Mouse (Mus musculus): ENCODE measurements around the gene Gm45623.

The Gm45623 gene

GRCm38 (mm10) chr13:56752474-56753191, 994 bp downstream of the Gm45623 start:
- DNase-seq = peak; percentile 32

DNA sequence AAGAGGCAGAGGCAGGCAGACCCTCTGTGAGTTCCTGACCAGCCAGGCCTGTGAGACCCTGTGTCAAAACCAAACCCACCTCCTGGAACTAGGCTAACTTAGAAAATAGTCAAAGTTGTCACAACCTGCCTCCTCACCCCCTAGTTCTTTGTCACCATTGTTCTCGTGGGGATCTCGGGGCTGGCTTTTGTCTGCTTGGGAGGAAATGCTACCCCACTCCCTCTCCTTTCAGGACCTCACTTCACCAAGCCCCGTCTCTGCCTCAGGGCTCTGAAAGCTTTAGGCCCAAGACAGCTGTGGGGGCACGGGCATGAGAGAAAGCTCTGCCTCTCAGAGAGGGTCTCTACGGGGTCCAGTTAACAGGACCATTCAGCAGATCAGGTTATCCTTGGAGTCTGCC, 1.9 kb downstream of the Gm45623 start:
- peak; percentile 51 for DNase-seq

- peak; percentile 34 for DNase-seq
Measured at GRCm38 (mm10) chr13:56749377-56749776, 4.2 kb downstream of the Gm45623 start.

- DNase-seq = peak; percentile 53
Measured at GRCm38 (mm10) chr13:56747554-56747953, 6.1 kb downstream of the Gm45623 start.

DNA sequence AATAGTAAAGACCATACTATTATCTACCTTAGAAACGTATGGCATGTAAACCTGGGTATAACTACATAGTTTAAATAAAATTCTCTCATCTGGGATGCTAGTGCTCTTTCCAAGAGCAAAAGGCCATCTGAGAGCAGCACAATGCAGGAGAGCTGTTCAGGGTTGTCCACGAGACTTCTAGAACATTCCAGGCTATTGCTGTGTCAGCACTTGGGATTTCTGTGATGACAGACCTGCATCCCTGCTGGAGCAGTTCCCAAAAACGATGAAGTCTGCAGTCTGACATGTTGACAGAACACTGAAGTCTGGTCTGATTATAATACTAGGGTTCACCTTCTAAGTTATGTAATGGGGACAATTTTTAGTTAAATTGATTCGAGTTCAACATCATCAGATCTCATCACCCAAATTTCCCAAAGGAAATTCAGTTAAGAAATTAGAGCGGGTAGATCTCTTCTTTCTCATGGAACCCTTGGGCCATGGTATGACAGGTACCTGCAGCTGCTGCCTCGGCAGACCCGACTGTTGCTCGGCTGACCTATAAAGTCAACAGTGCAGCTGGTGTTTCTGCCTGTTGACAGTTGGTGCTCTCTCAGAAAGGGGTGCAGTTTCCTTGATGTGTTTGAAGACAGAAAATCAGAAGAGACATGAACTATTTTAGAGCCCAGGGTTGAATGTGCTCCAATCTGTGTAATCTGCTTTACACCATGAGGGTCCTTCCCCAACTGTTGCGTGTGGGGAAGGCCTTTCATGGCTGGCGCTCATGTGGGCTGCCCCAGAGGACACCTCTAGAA, 6.7 kb downstream of the Gm45623 start:
- DNase-seq = no peak

- DNase-seq = no peak
Measured at GRCm38 (mm10) chr13:56742325-56742901, 11.2 kb downstream of the Gm45623 start.

GRCm38 (mm10) chr13:56741691-56742090, 11.9 kb downstream of the Gm45623 start:
- no peak for DNase-seq

GRCm38 (mm10) chr13:56740496-56740895, 13.1 kb downstream of the Gm45623 start:
- DNase-seq = no peak

DNA sequence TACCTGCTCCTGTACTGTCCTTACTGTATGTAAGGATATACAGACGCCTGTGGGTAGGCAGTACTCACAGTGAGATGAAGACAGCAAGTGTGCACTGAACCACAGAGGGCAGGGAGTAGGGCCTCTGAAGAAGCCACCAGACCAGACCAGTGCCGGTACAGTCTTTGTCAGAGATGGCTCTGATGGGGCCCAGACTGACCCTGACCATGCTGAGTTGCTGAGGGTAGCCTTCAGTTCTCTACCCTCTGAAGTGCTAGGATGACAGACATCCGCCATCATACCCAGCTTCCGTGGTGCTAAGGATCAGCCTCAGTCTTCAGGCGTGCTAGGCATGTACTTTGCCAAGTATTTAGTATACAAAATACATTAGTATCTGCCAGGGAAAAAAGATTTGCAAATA, 14.1 kb downstream of the Gm45623 start:
- DNase-seq = no peak

- DNase-seq = peak; percentile 50
Measured at GRCm38 (mm10) chr13:56735212-56735875, 18.3 kb downstream of the Gm45623 start.

DNA sequence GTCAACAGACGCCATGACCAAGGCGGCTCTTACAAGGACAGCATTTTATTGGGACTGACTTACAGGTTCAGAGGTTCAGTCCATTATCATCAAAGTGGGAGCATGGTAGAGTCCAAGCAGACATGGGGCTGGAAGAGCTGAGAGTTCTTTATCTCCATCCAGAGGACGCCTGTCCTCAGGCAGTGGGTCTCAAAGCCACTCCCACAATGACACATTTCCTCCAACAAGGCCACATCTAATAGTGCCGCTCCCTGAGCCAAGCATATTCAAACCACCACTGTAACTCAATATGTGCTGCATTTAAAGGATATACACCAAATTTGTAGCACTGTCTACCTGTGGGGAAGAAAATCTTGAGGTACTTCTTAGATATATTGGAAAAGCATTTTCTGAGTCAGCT, 19.0 kb downstream of the Gm45623 start:
- DNase-seq = no peak

- no peak for DNase-seq
Measured at GRCm38 (mm10) chr13:56729046-56729445, 24.6 kb downstream of the Gm45623 start.

- no peak for DNase-seq
Measured at GRCm38 (mm10) chr13:56726551-56726950, 27.1 kb downstream of the Gm45623 start.

GRCm38 (mm10) chr13:56712221-56712620, 41.4 kb downstream of the Gm45623 start:
- DNase-seq = no peak

DNA sequence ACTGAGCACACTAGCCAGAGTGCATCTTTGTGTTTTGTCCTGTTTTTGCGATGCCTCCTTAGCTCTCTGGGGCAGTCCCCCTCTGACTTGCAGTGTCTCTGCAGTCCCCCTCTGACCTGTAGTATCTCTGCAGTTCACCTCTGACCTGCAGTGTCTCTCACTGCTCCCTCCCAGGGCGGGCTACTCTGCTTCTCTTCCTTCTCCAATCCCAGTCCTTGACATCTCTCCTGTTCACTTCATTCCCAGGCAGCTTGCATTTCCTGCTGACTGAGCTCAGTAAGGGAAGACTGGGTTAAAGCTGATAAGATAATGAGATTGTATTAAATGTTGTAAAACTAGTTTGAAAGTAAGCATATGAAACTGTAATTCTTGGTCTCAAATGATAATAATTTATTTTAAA, 43.0 kb downstream of the Gm45623 start:
- DNase-seq = no peak

DNA sequence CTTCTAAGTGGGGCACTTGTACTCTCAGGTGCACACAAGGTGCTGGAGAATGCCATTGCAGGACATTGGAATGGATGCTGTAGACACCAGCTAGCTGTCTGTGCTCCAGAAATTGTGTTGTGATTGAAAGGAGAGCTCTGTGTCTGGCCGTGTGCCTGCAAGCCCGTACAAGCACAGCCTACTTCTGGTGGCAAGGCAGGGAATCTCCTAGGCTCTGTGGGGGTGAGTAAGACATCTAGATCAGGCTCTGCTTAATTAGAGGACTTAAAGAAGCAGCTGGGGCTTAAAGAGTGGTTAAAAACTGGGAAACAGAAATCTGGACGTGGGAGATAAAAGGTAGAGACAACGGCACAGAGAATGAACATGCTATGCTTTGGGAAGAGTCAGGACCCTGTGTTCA, 46.0 kb downstream of the Gm45623 start:
- no peak for DNase-seq

- DNase-seq = no peak
Measured at GRCm38 (mm10) chr13:56707111-56707510, 46.5 kb downstream of the Gm45623 start.

DNA sequence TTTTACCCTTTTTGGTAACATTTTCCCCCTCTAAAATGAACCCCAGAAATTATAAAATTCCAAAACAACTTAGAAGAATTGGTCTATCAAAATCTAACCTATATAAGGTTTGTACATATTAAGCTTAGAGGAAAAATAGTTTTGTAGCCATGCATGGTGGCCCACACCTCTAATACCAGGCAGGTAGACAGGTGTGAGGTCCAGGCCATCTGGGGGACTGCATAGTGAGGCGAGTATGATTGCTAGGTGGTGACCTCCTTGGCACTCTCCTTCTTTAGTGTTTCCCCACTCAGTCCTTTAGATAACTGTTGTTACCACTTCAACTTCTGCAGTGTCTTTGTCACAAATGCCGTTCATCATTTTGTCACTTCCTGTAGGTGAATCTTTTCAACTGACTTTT, 49.0 kb downstream of the Gm45623 start:
- DNase-seq = no peak

GRCm38 (mm10) chr13:56703871-56704321, 49.7 kb downstream of the Gm45623 start:
- DNase-seq = peak; percentile 36

DNA sequence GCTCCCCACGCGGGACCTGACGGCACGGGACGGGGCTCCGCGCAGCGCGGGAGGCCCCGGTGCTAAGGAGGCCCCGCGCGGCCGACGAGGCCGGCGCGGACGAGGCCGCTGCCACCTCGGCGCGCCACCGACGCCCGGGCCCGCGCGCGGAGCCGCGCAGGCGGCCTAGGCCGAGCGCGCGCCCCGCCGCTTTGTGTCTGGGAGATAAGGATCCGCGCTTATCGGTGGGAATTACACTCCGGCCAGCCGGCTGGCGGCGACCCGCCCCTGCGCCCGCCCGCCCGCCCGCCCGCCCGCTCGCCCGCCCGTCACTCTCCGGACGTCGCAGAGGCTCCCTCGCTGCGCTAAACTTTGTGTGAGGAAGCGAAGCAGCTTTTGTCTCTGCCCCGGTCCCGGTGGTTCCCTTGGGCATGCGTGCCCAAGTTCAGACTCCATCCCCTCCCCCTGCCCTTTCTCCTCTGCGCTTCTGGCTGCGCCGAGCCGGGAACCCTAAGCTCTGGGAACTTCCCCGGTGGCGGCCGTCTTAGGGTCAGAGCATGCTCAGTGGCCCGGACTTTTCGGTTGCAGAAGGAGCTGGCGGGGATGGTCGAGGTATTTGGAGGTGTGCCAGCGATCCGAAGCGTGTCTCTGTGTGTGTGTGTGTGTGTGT, 50.3 kb downstream of the Gm45623 start:
- DNase-seq = peak; percentile 74

- peak; percentile 70 for DNase-seq
Measured at GRCm38 (mm10) chr13:56702469-56703221, 51.0 kb downstream of the Gm45623 start, which contains the start of gene Smad5. Smad5 (plus strand) TSS chr13:56703010.

All from thymus, postnatal 25 days (tissue).